Mouse (Mus musculus) CH12.LX (cell line): ENCODE measurements at regions not wholly inside any gene's neighbourhood (a gene's known extent, or its start where the extent isn't known, plus 50 kb on each side); places are given as distances from the start of the nearest gene placed in this dataset.

Source experiments
- DNase-seq: peaks from one replicate; pipeline ENCODE4 v3.0.0-alpha.2; 2013; ENCODE audit errors: extremely low read depth
- H3K27ac ChIP-seq: 2 replicates; pipeline ENCODE4 v1.5.1; 2012; ENCODE audit warnings: low read depth, mild to moderate bottlenecking, control low read depth, moderate library complexity; ENCODE audit not compliant: insufficient read depth
- H3K27me3 ChIP-seq: replicated peaks from 2 replicates; pipeline ENCODE3; 2012; ENCODE audit warnings: inconsistent platforms
- H3K36me3 ChIP-seq, 2 experiments: replicated peaks in 1 of 2; 2 replicates each; pipeline versions ENCODE3 to v1.6.1; 2012; ENCODE audit warnings: inconsistent platforms in 1 of 2, low read length in 1 of 2, mild to moderate bottlenecking in 1 of 2, mixed read lengths in 1 of 2, moderate library complexity in 1 of 2; ENCODE audit not compliant: control insufficient read depth in 1 of 2, insufficient read depth in 1 of 2
- H3K4me1 ChIP-seq, 2 experiments: 2 replicates each; pipeline ENCODE4 v1.6.1; 2012; ENCODE audit warnings: inconsistent platforms in 1 of 2, moderate library complexity in 1 of 2; ENCODE audit not compliant: insufficient read depth in 2 of 2, control insufficient read depth in 1 of 2
- H3K4me2 ChIP-seq: 2 replicates; pipeline ENCODE4 v1.6.1; 2012; ENCODE audit warnings: low read depth, mild to moderate bottlenecking, control low read depth; ENCODE audit not compliant: poor library complexity, insufficient read depth, severe bottlenecking
- H3K4me3 ChIP-seq, 3 experiments: fragments of 150-350 bp in 1 of 3; sonication (generic) in 1 of 3; replicated peaks in 1 of 3; 2 replicates each; pipeline versions ENCODE3 to v1.5.1; 2011 to 2012; ENCODE audit warnings: low read depth in 2 of 3, low read length in 2 of 3, mild to moderate bottlenecking in 2 of 3, moderate library complexity in 2 of 3, control low read depth in 1 of 3, improper control_type of control experiment in 1 of 3, inconsistent platforms in 1 of 3, mixed read lengths in 1 of 3; ENCODE audit not compliant: poor library complexity in 1 of 3
- H3K79me2 ChIP-seq: replicated peaks from 2 replicates; pipeline ENCODE4 v1.6.1; 2012; ENCODE audit warnings: mild to moderate bottlenecking, moderate library complexity; ENCODE audit not compliant: control insufficient read depth, poor library complexity, insufficient read depth, severe bottlenecking; ENCODE audit errors: extremely low read depth
- H3K9ac ChIP-seq: 2 replicates; pipeline ENCODE4 v1.6.1; 2012; ENCODE audit warnings: low read depth, mild to moderate bottlenecking, control low read depth, moderate library complexity; ENCODE audit not compliant: insufficient read depth
- H3K9me3 ChIP-seq: replicated peaks from 2 replicates; pipeline ENCODE3; 2012; ENCODE audit warnings: low read length, inconsistent platforms, mixed read lengths
- BHLHE40 ChIP-seq: IDR thresholded peaks from 2 replicates; pipeline ENCODE4 v1.6.1; 2011; ENCODE audit warnings: mild to moderate bottlenecking, low read depth, low read length, improper control_type of control experiment
- CHD2 ChIP-seq: IDR thresholded peaks from 2 replicates; pipeline ENCODE4 v1.6.1; 2011; ENCODE audit warnings: low read length, improper control_type of control experiment
- CTCF ChIP-seq, 2 experiments: IDR thresholded peaks in 1 of 2; conservative IDR thresholded peaks in 1 of 2; 2 replicates each; pipeline ENCODE4 v1.5.1; 2011 to 2012; ENCODE audit warnings: low read depth in 2 of 2, low read length in 2 of 2, improper control_type of control experiment in 1 of 2, inconsistent platforms in 1 of 2, mild to moderate bottlenecking in 1 of 2, moderate library complexity in 1 of 2
- E2F4 ChIP-seq: IDR thresholded peaks from 2 replicates; pipeline ENCODE4 v1.6.1; 2011; ENCODE audit warnings: low read depth, low read length, improper control_type of control experiment; ENCODE audit not compliant: insufficient replicate concordance
- JUND ChIP-seq: conservative IDR thresholded peaks from 2 replicates; pipeline ENCODE4 v1.6.1; 2011; ENCODE audit warnings: low read depth, low read length, improper control_type of control experiment
- MEF2A ChIP-seq: IDR thresholded peaks from 2 replicates; pipeline ENCODE4 v1.6.1; 2014; ENCODE audit warnings: low read depth, mild to moderate bottlenecking, inconsistent platforms, low read length, improper control_type of control experiment, borderline replicate concordance
- NELFE ChIP-seq: IDR thresholded peaks from 2 replicates; pipeline ENCODE4 v1.6.1; 2011; ENCODE audit warnings: low read depth, low read length, improper control_type of control experiment
- POLR2AphosphoS2 ChIP-seq: IDR thresholded peaks from 2 replicates; pipeline ENCODE4 v1.6.1; 2011; ENCODE audit warnings: low read depth, low read length, improper control_type of control experiment
- SMC3 ChIP-seq: IDR thresholded peaks from 2 replicates; pipeline ENCODE4 v1.6.1; 2011; ENCODE audit warnings: low read depth, low read length, improper control_type of control experiment
- TBP ChIP-seq: conservative IDR thresholded peaks from 2 replicates; pipeline ENCODE4 v1.6.1; 2011; ENCODE audit warnings: low read depth, low read length, improper control_type of control experiment
- ZMIZ1 ChIP-seq: IDR thresholded peaks from 2 replicates; pipeline ENCODE4 v1.6.1; 2012; ENCODE audit warnings: low read depth, mild to moderate bottlenecking, inconsistent platforms, low read length, improper control_type of control experiment
- dilution Hi-C: fragments of 300-500 bp; cut with MboI; formaldehyde crosslinking; loops from 2 replicates; pipeline ENCODE4 v1.14.3; 2020; ENCODE audit warnings: low sequenced_read_pairs; ENCODE audit not compliant: extremely low pct_unique_long_range_greater_than_20kb, extremely low pct_ligation_motif_present
- in situ Hi-C: fragments of 300-500 bp; cut with MboI; formaldehyde crosslinking; loops from 3 replicates; pipeline ENCODE4 v1.14.3; 2019; ENCODE audit warnings: low sequenced_read_pairs, low pct_ligation_motif_present, low pct_unique_long_range_greater_than_20kb, mixed read lengths

DNA sequence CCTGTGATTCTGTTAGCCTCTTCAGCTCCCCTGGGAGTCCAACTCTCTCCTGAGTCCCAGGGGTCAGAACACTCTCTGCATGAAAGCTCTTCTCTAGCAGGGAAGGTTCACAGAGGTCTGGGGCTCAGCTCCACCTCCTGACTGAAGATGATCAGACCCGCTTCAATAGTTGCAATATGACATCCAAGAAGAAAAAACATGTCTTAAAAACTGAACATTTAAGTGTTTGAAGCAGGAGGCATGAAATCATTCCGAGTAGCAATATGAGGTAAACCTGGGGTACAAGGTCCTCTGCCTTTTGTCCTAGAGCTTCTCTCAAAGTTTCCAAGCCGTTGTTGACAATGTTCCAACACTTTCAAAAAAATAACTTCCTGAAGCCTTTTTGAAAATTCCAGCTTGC lies 81.8 kb upstream of the Slc7a12 start:
- in situ Hi-C loops: loop anchor here (25.0 kb wide), 2 partner anchors 264 to 511 kb away; no protein-coding TSS in a partner anchor
- dilution Hi-C loops: no loop called here

DNA sequence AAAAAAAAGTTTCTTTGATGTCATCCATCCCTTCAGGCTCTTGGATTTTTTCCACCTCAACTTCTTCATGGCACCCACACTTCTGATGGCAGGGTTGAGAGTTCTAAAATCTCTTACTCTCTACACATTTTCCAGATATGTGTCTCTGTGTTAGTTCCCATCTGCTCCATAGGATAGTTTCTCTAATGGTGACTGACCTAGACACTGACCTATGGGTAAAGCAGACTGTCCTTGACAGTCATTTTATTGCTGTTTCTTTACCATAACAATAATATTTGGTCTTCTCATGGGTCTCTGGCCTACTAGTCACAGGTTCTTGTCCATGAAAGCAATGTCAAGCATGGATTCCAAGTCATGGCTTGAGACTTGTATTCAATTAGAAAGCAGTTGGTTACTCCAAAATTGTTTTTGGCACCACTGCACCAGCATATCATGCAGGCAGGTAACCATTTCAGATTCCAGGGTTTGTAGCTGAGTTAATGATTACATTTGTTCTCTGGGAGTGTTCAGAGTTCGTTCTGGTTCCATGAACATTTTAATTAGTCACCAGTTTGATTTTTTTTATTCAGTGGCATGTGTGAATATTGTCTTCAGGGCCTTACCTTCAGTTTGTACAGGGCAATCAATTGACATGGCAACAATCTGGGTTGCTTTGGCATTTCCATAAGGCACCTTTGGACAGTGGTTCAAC lies 71.9 kb upstream of the Slc7a12 start:
- Histone ChIP-seq H3K4me3 (no peak overlapping the region), H3K4me1 (no peaks in the 10 kb centered on the region), H3K9me3 (no peaks in the 10 kb centered on the region), H3K9ac (no peak overlapping the region), H3K27ac (no peak overlapping the region), H3K79me2 (no peaks in the 10 kb centered on the region), H3K4me2 (no peak overlapping the region), H3K36me3 (no peaks in the 10 kb centered on the region), H3K27me3 (no peaks in the 10 kb centered on the region)
- dilution Hi-C loops (no loop called here), in situ Hi-C loops (no loop called here)
- TF ChIP-seq MEF2A: no peak
- TF ChIP-seq ZMIZ1: no peak
- DNase-seq: no peak

More for the DNA sequence above, 81.8 kb upstream of the Slc7a12 start:
- Histone ChIP-seq H3K4me1 (no peaks in the 10 kb centered on the region), H3K4me3 (no peak overlapping the region), H3K4me2 (no peak overlapping the region), H3K9ac (no peak overlapping the region), H3K27ac (no peak overlapping the region), H3K36me3 (no peaks in the 10 kb centered on the region), H3K27me3 (no peaks in the 10 kb centered on the region), H3K79me2 (no peaks in the 10 kb centered on the region), H3K9me3 (no peaks in the 10 kb centered on the region)
- DNase-seq: no peak
- TF ChIP-seq TBP: no peak
- TF ChIP-seq CTCF (conservative IDR thresholded peaks at IDR 0.05 in 1 of 2, IDR thresholded peaks at IDR 0.05 in 1 of 2; ENCODE audit: low read depth in 2 of 2, low read length in 2 of 2): no peak
- TF ChIP-seq BHLHE40: no peak
- no peak for TF ChIP-seq SMC3
- no peak for TF ChIP-seq POLR2AphosphoS2
- TF ChIP-seq JUND: no peak
- no peak for TF ChIP-seq MEF2A
- no peak for TF ChIP-seq NELFE
- TF ChIP-seq E2F4: no peak
- no peak for TF ChIP-seq CHD2
